Mouse (Mus musculus): ENCODE results near the gene Zfp831. TPM values are rescaled to one million over a fixed set of nuclear protein-coding genes. Genes with fewer than 3 reads are reported as not detected.

Zfp831 gene
- total RNA-seq, 2 experiments from 2014 or later = 0.08 TPM

GRCm38 (mm10) chr2:174629299-174629850 is 14.0 kb upstream of the Zfp831 start:
- intact Hi-C loops (cut with DNase I) = no loop called here
- no peak for DNase-seq (ENCODE audit: low spot score)

GRCm38 (mm10) chr2:174636750-174637149 is 6.6 kb upstream of the Zfp831 start:
- intact Hi-C loops (cut with DNase I) = loop anchor here (2.0 kb wide), 2 partner anchors 34 to 36 kb away; no protein-coding TSS in a partner anchor
- DNase-seq (ENCODE audit: low spot score) = peak; percentile 14

GRCm38 (mm10) chr2:174644975-174645374 is 1.6 kb downstream of the Zfp831 start:
- no peak for DNase-seq (ENCODE audit: low spot score)
- intact Hi-C loops (cut with DNase I) = no loop called here

- intact Hi-C loops (cut with DNase I) = no loop called here
- no peak for DNase-seq (ENCODE audit: low spot score)
These were observed 9.5 kb downstream of the Zfp831 start for GRCm38 (mm10) chr2:174652864-174653263.

GRCm38 (mm10) chr2:174655341-174655740 is 12.0 kb downstream of the Zfp831 start:
- DNase-seq (ENCODE audit: low spot score) = no peak
- intact Hi-C loops (cut with DNase I) = no loop called here

- intact Hi-C loops (cut with DNase I) = no loop called here
- DNase-seq (ENCODE audit: low spot score) = no peak
These were observed 15.0 kb downstream of the Zfp831 start for GRCm38 (mm10) chr2:174658229-174658844.

GRCm38 (mm10) chr2:174659874-174660273 is 16.5 kb downstream of the Zfp831 start:
- no peak for DNase-seq (ENCODE audit: low spot score)
- intact Hi-C loops (cut with DNase I) = no loop called here

GRCm38 (mm10) chr2:174660321-174660720 is 17.0 kb downstream of the Zfp831 start:
- intact Hi-C loops (cut with DNase I) = no loop called here
- DNase-seq (ENCODE audit: low spot score) = no peak

GRCm38 (mm10) chr2:174661436-174662171 is 18.3 kb downstream of the Zfp831 start:
- intact Hi-C loops (cut with DNase I) = no loop called here

GRCm38 (mm10) chr2:174662593-174662992 is 19.3 kb downstream of the Zfp831 start:
- intact Hi-C loops (cut with DNase I) = no loop called here
- no peak for DNase-seq (ENCODE audit: low spot score)

More at GRCm38 (mm10) chr2:174661436-174662171, 18.3 kb downstream of the Zfp831 start:
- DNase-seq (ENCODE audit: low spot score) = no peak

- intact Hi-C loops (cut with DNase I) = no loop called here
- no peak for DNase-seq (ENCODE audit: low spot score)
These were observed 22.1 kb downstream of the Zfp831 start for GRCm38 (mm10) chr2:174665404-174665803.

- intact Hi-C loops (cut with DNase I) = no loop called here
- no peak for DNase-seq (ENCODE audit: low spot score)
These were observed 25.5 kb downstream of the Zfp831 start for GRCm38 (mm10) chr2:174668806-174669205.

- intact Hi-C loops (cut with DNase I) = loop anchor here (2.0 to 5.0 kb wide), 4 partner anchors 36 to 255 kb away; partner anchors contain the start of gene Nelfcd
- DNase-seq (ENCODE audit: low spot score) = no peak
These were observed 29.3 kb downstream of the Zfp831 start for GRCm38 (mm10) chr2:174672506-174673190.

GRCm38 (mm10) chr2:174673592-174674286 is 30.4 kb downstream of the Zfp831 start:
- intact Hi-C loops (cut with DNase I) = loop anchor here (1.0 to 5.0 kb wide), 7 partner anchors 37 to 361 kb away; partner anchors contain the start of gene Nelfcd
- DNase-seq (ENCODE audit: low spot score) = peak; percentile 51

- intact Hi-C loops (cut with DNase I) = loop anchor here (1.0 to 5.0 kb wide), 6 partner anchors 72 to 362 kb away; partner anchors contain the start of gene Nelfcd
- DNase-seq (ENCODE audit: low spot score) = no peak
These were observed 31.1 kb downstream of the Zfp831 start for GRCm38 (mm10) chr2:174674287-174675045.

- intact Hi-C loops (cut with DNase I) = loop anchor here (2.0 kb wide), 1 partner anchor 225 kb away; no protein-coding TSS in a partner anchor
- DNase-seq (ENCODE audit: low spot score) = peak; percentile 26
These were observed 32.3 kb downstream of the Zfp831 start for GRCm38 (mm10) chr2:174675642-174676041.

- intact Hi-C loops (cut with DNase I) = no loop called here
- no peak for DNase-seq (ENCODE audit: low spot score)
These were observed 58.0 kb downstream of the Zfp831 start for GRCm38 (mm10) chr2:174701351-174701750.

GRCm38 (mm10) chr2:174707101-174707500 is 63.8 kb downstream of the Zfp831 start:
- intact Hi-C loops (cut with DNase I) = no loop called here

GRCm38 (mm10) chr2:174708587-174708986 is 65.3 kb downstream of the Zfp831 start:
- no peak for DNase-seq (ENCODE audit: low spot score)
- intact Hi-C loops (cut with DNase I) = no loop called here

More at GRCm38 (mm10) chr2:174707101-174707500, 63.8 kb downstream of the Zfp831 start:
- no peak for DNase-seq (ENCODE audit: low spot score)

Measured in heart, postnatal 25 days (tissue).